Mouse (Mus musculus) limb, embryonic 14.5 days (tissue): ENCODE results near the gene Pan2. TPM values are rescaled to one million over a fixed set of nuclear protein-coding genes. Genes with fewer than 3 reads are reported as not detected.
A peak's percentile ranks its signal among the peaks of the same experiment; 100 is the strongest.

Experiments used
- ATAC-seq: fragments of 200-750 bp; cut with Nextera tagmentation; 2 replicates; pipeline ENCODE4 v1.8.0; 2017; ENCODE audit warnings: low read depth, moderate number of reproducible peaks, moderate TSS enrichment; ENCODE audit not compliant: low FRiP score
- DNase-seq: peaks from one replicate; pipeline ENCODE4 v3.0.0-alpha.2; 2015; ENCODE audit warnings: low spot score
- H3K27ac ChIP-seq: fragments of 300-500 bp; sonication (generic); replicated peaks from 2 replicates; pipeline ENCODE4 v1.5.1; 2014; ENCODE audit warnings: low read depth, mild to moderate bottlenecking, low read length, moderate library complexity, mixed read lengths
- H3K27me3 ChIP-seq: fragments of 300-500 bp; sonication (generic); 2 replicates; pipeline ENCODE4 v1.6.1; 2014; ENCODE audit warnings: low read length, mixed read lengths; ENCODE audit not compliant: control insufficient read depth, insufficient read depth
- H3K36me3 ChIP-seq: fragments of 300-500 bp; sonication (generic); 2 replicates; pipeline ENCODE4 v1.6.1; 2014; ENCODE audit warnings: mild to moderate bottlenecking, low read length, moderate library complexity, mixed read lengths; ENCODE audit not compliant: control insufficient read depth, insufficient read depth
- H3K4me1 ChIP-seq: fragments of 300-500 bp; sonication (generic); 2 replicates; pipeline ENCODE4 v1.6.1; 2014; ENCODE audit warnings: antibody characterized with exemption, low read length, mixed read lengths; ENCODE audit not compliant: control insufficient read depth, insufficient read depth
- H3K4me2 ChIP-seq: fragments of 300-500 bp; sonication (generic); replicated peaks from 2 replicates; pipeline ENCODE4 v1.6.1; 2014; ENCODE audit warnings: low read depth, mild to moderate bottlenecking, low read length, moderate library complexity; ENCODE audit not compliant: severe bottlenecking
- H3K4me3 ChIP-seq: fragments of 300-500 bp; sonication (generic); replicated peaks from 2 replicates; pipeline ENCODE4 v1.5.1; 2014; ENCODE audit warnings: low read length
- H3K9ac ChIP-seq: fragments of 300-500 bp; sonication (generic); 2 replicates; pipeline ENCODE4 v1.6.1; 2014; ENCODE audit warnings: mild to moderate bottlenecking, low read depth, low read length, moderate library complexity; ENCODE audit not compliant: severe bottlenecking
- H3K9me3 ChIP-seq: fragments of 300-500 bp; sonication (generic); 2 replicates; pipeline ENCODE4 v1.6.1; 2016; ENCODE audit warnings: low read length; ENCODE audit not compliant: control insufficient read depth
- POLR2A ChIP-seq: fragments of 200-500 bp; IDR thresholded peaks from 2 replicates; pipeline ENCODE4 v1.8.0; 2012; ENCODE audit warnings: inconsistent platforms, mild to moderate bottlenecking, moderate library complexity, borderline replicate concordance; ENCODE audit not compliant: insufficient read depth, insufficient read length; ENCODE audit errors: extremely low read depth
- WGBS: fragments of 180-500 bp; shearing (Covaris S2); extraction: QIAGEN DNeasy Blood & Tissue Kit; methylation state at CpG from one replicate; pipeline ENCODE4 v1.1.7; 2014; 5-methylcytosine and 5-hydroxymethylcytosine counted together
- polyA plus RNA-seq, 2 experiments: library from polyadenylated mRNA; depleted of rRNA in 1 of 2; stranded (reverse) in 1 of 2; unstranded in 1 of 2; fragments of >200 nt; fragmentation: Nextera tagmentation in 1 of 2; extraction: Ambion mirVana in 1 of 2; gene quantifications; 2 replicates each; pipeline versions ENCODE4 v1.2.1 to v1.2.3; 2012 to 2014

Gene Pan2
- polyA plus RNA-seq, 2 experiments = 26.6 to 49.7 TPM

GRCm38 (mm10) chr10:128302785-128303125 lies 380 bp upstream of the Pan2 start:
- Histone ChIP-seq H3K4me3 (peak overlapping the region; percentile 60), H3K4me1 (peaks cover 12% of the 10 kb centered on the region)

GRCm38 (mm10) chr10:128309654-128310053 lies 6.5 kb downstream of the Pan2 start:
- peaks cover 53% of the 10 kb centered on the region for H3K36me3 ChIP-seq
- H3K4me2 ChIP-seq = no peak overlapping the region
- TF ChIP-seq POLR2A = no peak
- no peaks in the 10 kb centered on the region for H3K27me3 ChIP-seq
- H3K4me3 ChIP-seq = no peak overlapping the region
- no peak for DNase-seq
- no peak for ATAC-seq
- WGBS = 91% methylated on average over 7 of the region's 7 CpGs
- no peaks in the 10 kb centered on the region for H3K9me3 ChIP-seq
- H3K27ac ChIP-seq = no peak overlapping the region
- peaks cover 5% of the 10 kb centered on the region; the same call in 1 of the 2 replicates for H3K4me1 ChIP-seq
- H3K9ac ChIP-seq = no peak overlapping the region

More at GRCm38 (mm10) chr10:128302785-128303125, 380 bp upstream of the Pan2 start:
- no peaks in the 10 kb centered on the region for H3K27me3 ChIP-seq
- no peak for TF ChIP-seq POLR2A
- under 1% methylated on average over 9 of the region's 9 CpGs for WGBS
- H3K9ac ChIP-seq = peak overlapping the region; percentile 87
- no peak for ATAC-seq
- peak overlapping the region; percentile 97 for H3K27ac ChIP-seq
- H3K9me3 ChIP-seq = no peaks in the 10 kb centered on the region
- no peak for DNase-seq
- peak overlapping the region; percentile 79 for H3K4me2 ChIP-seq
- peaks cover 5% of the 10 kb centered on the region for H3K36me3 ChIP-seq

- peaks cover 5% of the 10 kb centered on the region; the same call in 1 of the 2 replicates for H3K4me1 ChIP-seq
- whole genome bisulfite sequencing = 60% methylated on average over 11 of the region's 11 CpGs
- H3K27me3 ChIP-seq = no peaks in the 10 kb centered on the region
- H3K9ac ChIP-seq = no peak overlapping the region
- no peak overlapping the region for H3K27ac ChIP-seq
- H3K9me3 ChIP-seq = no peaks in the 10 kb centered on the region
- no peak overlapping the region for H3K4me3 ChIP-seq
- DNase-seq = peak; percentile 17
- no peak for TF ChIP-seq POLR2A
- peaks cover 58% of the 10 kb centered on the region for H3K36me3 ChIP-seq
- H3K4me2 ChIP-seq = no peak overlapping the region
- no peak for ATAC-seq
These were observed 7.0 kb downstream of the Pan2 start for GRCm38 (mm10) chr10:128310177-128310576.

DNA sequence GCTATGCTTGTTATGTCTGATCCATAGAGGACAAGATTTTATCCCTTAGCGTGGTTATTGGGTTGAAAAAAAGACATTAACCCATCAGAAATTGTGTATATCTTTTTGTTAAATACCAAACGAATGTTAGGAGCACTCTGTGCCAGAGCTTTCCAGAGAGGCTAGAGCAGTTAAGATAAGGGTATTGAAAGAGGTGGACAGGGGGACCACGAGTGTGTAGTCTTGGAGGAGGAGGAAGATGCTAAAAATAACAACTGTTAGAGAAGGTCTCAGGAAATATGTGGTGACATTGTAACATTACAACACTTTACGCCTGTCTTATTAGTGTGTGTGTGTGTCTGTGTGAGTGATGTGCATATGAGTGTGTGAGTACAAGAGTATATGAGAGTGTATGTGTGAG lies 7.8 kb downstream of the Pan2 start:
- Histone ChIP-seq H3K36me3 (peaks cover 64% of the 10 kb centered on the region), H3K4me3 (no peak overlapping the region), H3K27ac (no peak overlapping the region), H3K9ac (no peak overlapping the region), H3K4me2 (no peak overlapping the region), H3K4me1 (peaks cover 5% of the 10 kb centered on the region; the same call in 1 of the 2 replicates), H3K9me3 (no peaks in the 10 kb centered on the region), H3K27me3 (no peaks in the 10 kb centered on the region)
- 82% methylated on average over 4 of the region's 4 CpGs for WGBS
- ATAC-seq (no peak), DNase-seq (no peak)
- no peak for TF ChIP-seq POLR2A

DNA sequence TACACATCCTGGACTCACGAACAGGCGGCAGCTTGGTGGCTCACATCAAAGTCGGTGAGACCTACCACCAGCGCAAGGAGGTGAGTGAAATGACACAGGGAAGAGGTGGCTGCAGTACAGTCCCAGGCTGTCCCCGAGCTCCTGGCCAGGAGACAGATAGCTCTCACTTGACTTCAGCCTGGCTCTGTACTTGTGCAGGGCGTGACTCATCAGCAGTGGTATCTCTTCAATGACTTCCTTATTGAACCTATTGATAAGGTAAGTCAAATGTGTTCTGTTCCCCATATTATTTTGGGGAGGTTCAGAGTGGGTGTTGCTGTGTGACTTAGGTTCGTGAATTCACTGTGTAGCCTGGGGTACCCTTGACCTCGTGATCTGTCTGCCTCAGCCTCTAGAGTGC lies 12.4 kb downstream of the Pan2 start:
- H3K9me3 ChIP-seq = no peaks in the 10 kb centered on the region
- DNase-seq (no peak), ATAC-seq (no peak)
- no peak for TF ChIP-seq POLR2A
- H3K27me3 ChIP-seq = no peaks in the 10 kb centered on the region
- WGBS = 96% methylated on average over 8 of the region's 8 CpGs
- peaks cover 86% of the 10 kb centered on the region for H3K36me3 ChIP-seq
- no peaks in the 10 kb centered on the region for H3K4me1 ChIP-seq
- no peak overlapping the region for H3K9ac ChIP-seq
- H3K4me3 ChIP-seq = no peak overlapping the region
- no peak overlapping the region for H3K4me2 ChIP-seq
- no peak overlapping the region for H3K27ac ChIP-seq

DNA sequence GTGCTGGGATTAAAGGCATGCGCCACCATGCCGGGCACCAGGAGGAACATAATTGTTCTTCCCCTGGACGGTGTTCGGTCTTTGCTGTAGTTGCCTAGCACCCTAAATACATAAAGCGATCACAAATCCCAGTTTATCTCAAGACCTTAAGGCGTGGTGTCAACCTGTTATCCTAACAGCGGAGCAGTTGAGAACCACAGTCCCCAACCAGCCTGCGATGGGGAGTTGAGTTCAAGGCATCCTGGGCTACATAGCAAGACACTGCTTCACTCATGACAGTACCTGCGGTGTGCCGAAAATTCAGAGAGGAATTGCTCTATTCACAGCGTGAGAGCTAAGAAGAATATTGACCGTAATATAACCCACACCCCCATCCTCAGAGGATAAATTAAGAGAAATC lies 18.5 kb downstream of the Pan2 start:
- Histone ChIP-seq H3K4me2 (peak overlapping the region; percentile 85), H3K27me3 (no peaks in the 10 kb centered on the region), H3K4me1 (peaks cover 12% of the 10 kb centered on the region), H3K27ac (peak overlapping the region; percentile 92), H3K36me3 (peaks cover 59% of the 10 kb centered on the region), H3K9me3 (no peaks in the 10 kb centered on the region), H3K9ac (peak overlapping the region; percentile 89), H3K4me3 (peak overlapping the region; percentile 65)
- WGBS = 55% methylated on average over 12 of the region's 12 CpGs
- no peak for TF ChIP-seq POLR2A
- DNase-seq (no peak), ATAC-seq (no peak)
